Mouse (Mus musculus): ENCODE measurements around the gene Ajuba.
A peak's percentile ranks its signal among the peaks of the same experiment; 100 is the strongest.
"Not testable (repeated sequence)": the region's sequence is repeated elsewhere in the genome, so short reads cannot be mapped to it uniquely, and the experiment has no call there.

Ajuba gene

DNA sequence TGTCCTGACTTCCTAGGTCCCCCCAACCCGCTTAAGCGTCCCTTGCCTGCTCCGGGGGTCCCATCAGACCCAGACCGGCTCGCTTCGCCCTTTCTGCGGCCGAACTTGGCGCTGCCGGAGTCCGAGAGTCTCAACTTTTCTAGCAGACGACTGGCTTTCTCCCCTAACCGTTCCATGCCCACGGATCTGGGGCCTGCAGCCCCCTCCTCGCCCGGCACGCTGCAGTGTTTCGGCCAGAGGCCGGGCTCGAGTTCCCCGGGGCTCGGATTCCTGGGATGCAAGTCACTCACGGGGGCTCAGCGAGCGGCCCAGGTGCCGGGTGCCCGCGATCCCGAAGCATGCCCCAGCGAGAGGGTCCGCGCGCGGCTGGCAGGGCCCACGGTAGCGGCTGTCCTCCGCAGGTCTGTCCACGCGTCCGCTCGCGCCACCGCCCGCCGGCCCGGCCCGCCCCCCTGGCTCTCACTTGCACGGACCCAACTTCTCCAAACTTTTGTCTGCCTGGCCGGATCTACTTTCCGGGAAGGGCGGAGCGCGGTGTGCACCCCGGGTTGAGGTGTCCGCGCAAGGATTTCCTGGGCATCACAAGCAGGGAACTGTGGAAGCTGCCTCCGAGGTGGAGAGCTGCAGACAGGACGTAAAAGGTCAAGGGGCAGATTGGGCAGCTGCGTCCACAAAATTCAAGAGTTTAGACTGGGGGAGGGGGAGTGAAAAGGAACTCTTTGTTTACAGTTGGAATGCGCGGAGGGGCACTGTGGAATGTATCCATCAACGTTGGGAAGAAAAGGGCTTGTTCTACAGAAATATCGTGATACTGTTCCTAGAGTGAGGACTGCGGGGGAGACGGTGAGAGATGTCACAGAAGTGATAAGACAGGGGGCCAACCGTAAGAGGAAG lies at the start of gene Ajuba:
Gene Ajuba, minus strand, starts transcription at position 470 of the 894 bp plus-strand sequence.
- peak; percentile 43 to 44 for DNase-seq

DNA sequence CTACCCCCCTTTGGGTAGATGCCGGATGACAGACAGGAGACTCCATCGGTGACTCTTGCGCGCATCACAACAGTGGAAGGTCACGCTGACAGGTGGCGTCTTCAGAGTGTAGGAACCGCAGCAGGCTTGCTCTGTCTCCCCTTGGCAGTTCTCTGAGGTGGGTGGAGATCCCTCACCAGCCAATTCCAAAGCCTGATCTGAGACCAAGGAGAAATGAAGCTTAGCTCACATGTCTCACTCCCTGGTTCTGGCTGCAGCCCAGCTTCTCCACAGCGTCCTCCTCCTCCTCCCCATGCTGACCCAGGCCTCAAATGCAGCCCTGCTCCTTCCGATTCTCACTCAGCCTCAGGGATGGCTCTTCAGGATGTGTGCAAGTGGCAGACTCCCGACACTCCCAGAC lies 47.6 kb upstream of the Ajuba start:
- no peak for DNase-seq

DNA sequence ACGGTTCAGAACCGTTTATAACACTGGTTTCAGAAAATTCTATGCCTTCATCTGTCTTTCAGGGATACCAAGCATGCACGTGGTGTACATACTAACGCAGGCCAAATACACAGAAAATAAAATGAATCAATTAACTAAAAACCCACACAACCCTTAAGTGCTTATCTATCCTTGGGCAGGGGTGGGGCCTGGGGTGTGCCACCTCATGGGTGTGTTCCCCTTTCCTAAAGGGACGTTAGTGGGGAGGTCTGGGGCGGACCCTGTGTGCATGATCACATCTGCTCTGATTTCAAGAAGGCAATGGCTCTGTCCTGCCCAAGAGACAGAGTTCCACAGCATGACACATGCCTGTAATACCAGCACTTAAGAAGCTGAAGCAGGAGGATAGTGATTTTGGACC lies 46.0 kb upstream of the Ajuba start:
- DNase-seq: no peak

DNA sequence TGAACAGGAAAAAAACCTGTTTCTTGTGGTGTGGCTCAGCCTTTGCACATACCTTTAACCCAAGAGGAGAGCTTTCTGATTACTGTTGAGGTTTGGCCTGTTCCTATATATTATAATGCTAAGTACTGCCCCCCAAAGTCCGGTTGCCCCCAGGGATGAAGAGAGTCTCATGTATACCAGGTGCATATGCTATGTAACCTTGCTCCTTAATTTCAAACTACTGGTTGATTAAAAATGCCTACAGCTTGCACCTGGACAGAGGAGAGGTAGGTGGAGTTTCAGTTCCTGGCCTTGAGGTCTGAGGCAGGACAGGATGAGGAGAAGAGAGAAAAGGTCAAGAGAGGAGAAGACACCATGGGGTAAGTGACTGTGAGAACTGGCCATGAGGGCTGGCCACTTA lies 43.8 kb upstream of the Ajuba start, which contains the start of gene Psmb11:
Gene Psmb11, plus strand, starts transcription at position 301 of the 400 bp plus-strand sequence.
- DNase-seq: no peak

DNA sequence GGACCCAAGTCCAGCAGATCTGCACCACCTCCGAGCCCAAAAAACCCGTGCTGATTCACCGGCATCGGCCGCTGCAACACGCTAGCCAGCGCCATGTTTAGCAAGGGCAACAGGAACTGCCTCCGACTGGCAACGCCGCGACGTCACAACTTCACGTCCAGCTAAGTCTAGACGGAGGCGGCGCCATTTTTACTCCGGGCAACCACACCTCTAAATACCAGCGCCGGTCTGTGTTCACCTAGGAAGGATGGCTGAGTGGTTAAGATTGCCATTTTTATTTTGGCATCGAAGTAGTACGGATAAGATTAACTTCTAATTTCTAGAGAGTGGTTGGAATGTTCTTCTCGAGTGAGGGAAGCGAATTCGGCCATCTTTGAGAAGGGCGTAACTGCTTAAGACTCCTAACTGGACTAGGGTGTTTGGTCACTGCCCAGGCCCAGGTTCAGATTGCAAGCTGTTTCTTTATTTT lies 40.6 kb upstream of the Ajuba start, which contains the start of gene Psmb5:
Gene Psmb5, minus strand, starts transcription at position 126 of the 469 bp plus-strand sequence.
- peak; percentile 72 to 80 for DNase-seq

DNA sequence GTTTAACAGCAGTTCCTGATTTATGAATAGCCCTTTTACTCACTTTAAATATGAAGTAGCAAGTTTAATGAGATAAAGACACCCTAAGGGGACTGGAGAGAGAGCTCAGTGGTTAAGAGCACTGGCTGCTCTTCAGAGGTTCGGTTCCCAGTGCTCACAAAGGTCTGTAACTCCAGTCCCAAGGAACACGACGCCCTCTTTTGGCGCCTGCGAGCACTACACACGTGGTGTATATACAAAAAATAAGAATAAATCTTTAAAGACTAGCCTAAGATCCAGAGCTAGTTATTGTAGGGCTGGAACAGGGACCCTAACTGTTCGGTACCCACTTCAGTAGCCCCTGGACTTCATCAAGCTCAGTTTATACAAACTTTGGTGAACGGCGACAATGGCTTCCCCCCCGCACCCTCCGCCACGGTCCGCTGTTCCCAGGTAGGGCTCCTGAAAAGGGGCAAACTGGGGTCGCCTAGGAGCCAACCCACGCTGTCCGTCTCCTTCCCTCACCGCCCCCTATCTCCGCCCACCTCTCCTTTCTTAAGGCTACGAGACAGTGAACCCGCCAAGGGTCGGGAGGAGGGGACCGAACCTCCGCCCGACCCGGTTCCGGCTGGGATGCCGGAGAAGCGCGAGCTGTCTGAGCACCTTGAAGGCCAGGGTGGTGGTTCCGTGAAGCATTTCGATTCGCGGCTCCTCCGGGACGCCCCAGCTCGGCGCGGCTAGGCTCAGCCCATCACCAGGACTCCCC lies 40.0 kb upstream of the Ajuba start:
- no peak for DNase-seq

DNA sequence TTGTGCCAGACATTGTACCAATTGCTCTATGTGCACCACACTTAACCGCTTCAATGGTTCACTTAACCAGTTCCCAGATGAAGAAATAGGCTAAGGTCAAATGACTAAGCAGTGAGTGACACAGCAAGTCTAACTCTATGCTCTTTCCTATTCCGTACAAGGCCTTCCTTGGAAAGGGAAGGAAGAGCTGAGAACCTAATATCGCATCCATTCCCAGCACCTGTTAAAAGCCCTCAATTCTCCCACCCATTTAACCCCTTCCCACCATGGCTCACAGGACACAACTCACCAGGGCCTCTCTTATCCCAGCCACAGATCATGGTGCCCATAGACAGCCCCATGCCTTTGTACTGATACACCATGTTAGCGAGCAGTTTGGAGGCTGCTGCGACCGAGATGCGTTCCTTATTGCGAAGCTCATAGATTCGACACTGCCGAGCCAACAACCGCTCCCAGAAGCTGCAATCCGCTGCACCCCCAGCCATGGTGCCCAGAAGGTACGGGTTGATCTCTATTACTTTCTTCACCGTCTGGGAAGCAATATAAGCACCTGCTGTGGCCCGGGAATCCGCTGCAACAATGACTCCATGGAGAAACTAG lies 39.0 kb upstream of the Ajuba start:
- no peak for DNase-seq

DNA sequence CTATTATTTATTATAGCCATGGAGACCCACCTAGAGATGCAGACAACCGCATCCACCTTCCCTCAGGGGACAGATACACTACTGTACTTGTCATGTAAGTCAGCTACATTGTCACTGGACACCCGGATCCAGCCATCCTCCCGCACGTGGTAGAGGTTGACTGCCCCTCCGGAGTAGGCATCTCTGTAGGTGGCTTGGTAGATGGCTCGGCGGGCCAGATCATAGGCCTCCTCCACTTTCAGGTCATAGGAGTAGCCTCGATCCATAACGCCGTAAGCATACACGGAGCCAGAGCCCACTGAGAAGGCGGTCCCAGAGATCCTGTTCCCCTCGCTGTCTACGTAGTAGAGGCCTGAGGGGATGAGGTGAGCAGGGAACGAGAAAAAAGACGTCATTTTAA lies 36.8 kb upstream of the Ajuba start:
- DNase-seq: not testable (repeated sequence)

DNA sequence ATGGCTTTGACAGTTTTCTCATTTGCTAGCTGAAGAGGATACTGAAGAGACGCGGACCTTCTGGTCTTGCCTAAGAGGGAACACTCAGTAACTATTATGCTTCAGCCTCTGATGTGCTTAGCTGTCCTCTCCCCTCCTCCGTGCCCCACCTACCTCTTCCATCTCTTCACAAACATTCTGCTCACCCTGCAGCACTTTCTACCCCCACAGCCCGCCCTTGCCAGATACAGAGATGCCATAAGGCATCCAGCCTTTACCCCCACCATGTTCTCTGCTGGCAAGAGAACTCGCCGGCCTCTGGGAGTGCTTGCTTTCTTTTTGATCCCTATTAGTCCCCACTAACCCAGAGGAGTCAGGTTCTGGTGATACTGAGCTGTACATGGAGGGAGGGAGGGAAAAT lies 33.3 kb upstream of the Ajuba start:
- no peak for DNase-seq

DNA sequence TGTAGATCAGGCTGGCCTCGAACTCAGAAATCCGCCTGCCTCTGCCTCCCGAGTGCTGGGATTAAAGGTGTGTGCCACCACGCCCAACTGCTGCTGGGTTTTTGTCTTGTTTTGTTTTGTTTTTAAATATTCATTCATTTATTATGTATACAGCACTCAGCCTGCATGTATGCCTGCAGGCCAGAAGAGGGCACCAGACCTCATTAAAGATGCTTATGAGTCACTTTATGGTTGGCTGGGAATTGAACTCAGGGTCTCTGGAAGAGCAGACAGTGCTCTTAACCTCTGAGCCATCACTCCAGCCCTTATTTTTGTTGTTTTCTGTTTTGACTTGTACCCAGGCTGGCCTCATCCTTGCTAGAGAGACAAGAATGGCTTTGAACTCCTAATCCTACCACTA lies 32.6 kb upstream of the Ajuba start:
- no peak for DNase-seq

DNA sequence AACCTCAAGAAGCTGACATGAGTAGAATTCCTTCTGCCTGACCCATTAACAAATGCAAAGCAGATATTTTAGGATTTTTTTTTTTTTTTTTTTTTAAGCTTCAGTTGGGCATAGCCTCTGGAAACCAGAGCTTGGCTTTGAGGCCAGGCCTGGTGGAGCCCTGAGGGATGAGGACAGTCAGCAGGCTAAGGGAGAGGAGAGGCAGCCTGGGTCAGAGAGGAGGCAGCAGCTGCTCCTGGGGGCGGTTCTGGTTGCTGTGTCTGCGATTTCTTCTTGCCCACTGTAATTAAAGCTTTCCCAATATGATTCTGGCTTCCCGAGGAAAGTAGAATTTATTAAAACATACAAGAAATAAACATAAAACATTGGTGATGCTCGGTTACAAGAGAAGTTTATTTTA lies 31.9 kb upstream of the Ajuba start:
- no peak for DNase-seq

DNA sequence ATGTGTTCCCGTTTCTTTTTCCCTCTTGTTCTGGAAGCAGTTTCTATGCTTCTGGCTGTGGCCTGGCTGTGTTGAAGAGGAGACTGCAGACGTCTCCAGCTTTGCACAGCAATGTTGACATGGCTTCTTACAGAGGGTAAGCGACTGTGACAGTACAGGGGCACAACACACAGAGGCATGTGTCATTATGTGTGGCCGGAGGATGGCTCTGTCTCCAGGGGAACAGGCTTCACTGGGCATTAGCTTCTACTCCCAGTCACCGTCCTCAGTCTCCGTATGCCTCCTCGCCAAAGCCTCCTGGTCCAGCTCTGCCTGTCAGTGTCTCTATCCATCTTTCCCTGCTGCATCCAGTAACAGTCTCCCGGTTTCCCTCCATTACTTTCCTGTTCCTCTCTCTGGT lies 29.9 kb upstream of the Ajuba start:
- DNase-seq: no peak

DNA sequence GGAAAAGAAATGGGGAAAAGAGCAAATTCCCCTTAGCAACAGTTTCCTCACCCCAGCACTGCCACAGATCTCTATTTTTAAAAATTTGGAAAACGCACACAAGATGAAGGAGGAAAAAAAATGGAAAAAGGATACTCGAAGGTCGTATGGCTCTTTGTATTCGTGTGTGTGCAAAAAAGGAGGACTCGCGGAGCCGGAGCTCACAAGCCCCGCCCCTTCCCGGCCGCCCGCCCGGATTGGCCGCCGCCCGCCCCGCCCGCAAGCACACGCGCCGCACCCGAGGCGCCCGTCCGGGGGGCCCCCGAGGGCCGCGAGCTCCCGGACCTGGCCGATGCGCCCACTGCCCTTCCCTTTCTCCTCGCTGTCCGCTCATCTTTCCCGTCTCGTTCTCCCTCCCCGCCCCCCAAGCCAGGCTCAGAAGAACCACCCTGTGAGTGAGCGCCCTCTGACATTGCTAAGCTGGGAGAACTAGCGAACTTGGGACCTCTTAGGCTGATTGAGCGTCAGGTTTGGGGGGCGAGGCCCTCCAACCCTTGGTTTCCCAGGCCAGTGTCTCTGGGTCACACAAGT lies 28.5 kb upstream of the Ajuba start, which contains the start of gene 4931414P19Rik:
Gene 4931414P19Rik, minus strand, starts transcription at position 242 of the 570 bp plus-strand sequence.
- peak; percentile 59 to 61 for DNase-seq

DNA sequence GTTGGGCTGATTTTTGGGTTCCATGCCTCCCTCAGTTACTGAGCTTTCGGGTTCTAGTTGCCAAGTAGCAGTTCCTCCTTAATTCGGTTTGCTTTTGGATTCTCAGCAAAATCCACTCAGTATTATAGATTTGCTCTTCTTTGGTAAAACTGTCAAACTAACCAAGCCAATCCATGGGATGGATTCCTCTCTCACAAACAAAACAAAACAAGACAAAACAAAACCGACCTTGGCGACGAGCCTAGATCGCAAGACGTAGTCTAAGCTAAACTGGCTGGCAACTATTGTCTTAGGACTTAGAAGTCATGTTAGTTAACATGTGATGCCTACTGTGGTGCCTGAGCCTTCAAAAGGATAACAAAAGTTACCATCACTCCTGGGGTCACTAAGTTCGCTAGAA lies 26.3 kb upstream of the Ajuba start:
- DNase-seq: no peak

DNA sequence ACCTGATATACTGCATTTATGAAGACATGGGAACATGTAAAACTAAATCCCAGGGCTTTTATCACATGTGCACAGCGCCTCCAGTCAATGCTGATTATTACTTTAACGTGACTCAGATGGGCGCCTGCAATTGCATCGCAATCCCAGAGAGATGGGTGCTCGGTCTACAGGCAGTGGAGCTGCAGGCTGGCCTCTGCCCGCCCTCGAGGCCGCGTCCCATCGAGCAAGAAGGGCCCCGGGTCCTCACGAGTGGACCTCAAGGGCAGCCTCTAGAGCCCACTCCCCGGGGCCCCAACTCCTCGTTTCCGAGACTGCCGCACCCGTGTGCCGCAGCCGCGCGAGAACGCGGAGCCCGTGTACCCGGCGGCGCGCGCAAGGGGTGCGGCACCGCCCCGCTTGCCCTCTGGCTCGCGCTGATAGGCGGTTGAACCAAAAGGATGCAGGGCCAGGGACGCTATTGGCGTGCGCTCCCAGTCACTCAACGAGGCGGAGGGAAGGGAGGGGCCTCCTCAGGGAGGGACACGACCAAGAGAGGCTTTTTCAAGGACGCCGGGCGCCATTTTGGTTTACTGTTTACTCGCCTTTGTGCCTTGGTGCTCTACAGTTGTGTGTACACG lies 25.8 kb upstream of the Ajuba start:
- peak; percentile 93 to 95 for DNase-seq

DNA sequence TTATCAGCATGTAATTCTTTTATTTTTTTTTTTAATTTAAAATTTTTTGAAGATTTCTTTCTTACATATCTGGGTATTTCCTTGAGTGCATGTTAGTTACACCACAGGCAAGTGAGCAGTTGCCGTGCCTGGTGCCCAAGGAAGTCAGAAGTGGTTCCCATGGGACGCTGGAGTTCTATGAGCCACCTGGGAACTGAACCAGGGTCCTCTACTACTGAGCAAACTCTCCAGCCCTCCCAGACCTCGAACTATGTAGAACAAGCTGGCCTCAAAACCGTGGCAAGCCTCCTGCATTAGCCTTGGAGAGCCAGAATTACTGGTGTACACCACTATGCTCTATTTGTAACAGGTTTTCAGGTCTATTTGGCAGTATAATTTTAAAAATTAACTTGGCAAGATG lies 25.3 kb upstream of the Ajuba start:
- no peak for DNase-seq

DNA sequence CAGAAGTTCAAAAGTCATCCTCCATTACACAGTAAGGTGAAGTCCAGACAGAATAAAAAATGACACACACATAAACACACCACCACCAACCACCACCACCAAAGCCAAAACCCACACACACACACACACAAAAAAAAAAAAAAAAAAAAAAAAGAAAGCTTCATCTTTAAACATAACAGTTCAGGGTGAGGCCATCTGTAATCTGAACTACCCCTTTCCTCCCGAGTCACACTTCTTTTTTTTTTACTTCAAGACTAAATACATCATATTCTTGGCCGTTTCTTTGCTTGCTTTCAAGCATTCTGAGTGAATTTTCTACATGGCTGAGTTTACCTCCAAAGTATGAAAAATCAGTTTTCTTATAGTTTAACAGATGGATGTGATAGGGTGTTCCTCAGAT lies 24.2 kb upstream of the Ajuba start:
- DNase-seq: no peak

DNA sequence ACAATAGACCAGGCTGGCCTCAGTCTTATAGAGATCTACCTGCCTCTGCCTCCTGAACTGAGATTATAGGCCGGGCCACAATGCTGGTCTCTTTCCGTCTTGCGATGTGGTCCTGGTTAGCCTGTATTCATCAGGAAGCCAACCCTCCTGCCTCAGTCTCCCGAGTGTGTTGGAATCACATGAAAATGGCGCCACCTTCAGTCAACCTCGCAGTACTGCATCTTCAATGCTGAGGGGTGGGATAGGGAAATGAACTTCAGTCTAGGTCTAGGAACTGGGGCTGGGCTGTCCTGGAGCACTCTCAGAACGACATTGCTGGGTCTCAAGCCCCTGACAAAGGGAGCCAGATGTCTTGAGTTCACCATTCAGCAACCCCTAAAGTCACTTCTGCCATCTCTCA lies 19.7 kb upstream of the Ajuba start:
- DNase-seq: no peak

DNA sequence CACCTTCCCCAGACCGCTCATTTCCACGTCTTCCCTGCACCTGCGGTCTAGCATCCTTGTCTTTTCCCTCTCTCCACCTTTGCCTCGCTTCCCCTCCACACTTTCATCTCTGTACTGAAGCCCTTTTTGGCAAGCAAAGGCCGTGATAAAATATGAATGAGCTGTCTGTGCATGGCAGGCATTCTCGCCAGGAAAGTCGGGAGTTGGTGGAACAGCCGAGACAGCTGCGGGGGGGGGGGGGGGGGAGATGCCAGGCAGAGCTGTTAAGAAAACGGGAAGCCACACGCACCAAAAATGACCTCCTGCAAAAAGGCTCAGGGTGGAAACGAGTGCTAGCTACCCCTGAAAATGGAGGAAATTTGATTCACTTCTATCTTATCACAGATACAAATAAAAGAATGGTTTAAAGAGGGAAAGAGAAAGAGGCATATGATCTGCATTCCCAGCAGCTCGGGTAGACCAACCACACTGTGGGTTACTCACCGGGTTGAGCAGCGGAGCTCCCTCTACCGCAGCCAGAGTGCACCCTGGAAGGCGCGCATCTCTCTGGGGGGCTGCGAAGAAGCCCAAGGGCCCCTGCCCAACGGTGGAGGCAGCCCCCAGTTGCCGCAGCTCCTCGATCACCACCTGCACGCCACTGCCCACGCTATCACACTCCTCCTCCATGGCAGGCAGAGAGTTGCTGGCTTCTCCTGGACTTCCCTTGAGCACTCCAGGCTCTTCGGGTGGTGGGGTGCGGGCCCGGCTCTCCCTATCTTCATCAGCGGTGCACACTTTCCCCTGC lies 17.5 kb upstream of the Ajuba start:
- DNase-seq: no peak

DNA sequence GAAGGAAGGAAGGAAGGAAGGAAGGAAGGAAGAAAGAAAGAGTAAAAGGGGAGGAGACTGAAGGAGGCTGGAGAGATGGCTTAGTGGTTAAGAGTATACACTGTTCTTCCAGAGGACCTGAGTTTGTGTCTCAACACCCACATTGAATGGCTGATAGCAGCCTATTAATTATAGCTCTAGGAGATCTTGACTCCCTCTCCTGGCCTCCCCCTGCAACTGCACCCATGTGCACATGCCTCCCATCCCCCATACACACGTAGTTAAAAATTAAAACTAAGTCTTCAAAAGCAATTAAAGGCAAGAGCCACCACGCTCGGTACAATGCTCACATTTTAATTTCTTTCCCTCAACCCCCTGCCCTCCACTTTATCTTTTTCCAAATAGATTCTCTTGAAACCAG lies 16.7 kb upstream of the Ajuba start:
- DNase-seq: no peak

DNA sequence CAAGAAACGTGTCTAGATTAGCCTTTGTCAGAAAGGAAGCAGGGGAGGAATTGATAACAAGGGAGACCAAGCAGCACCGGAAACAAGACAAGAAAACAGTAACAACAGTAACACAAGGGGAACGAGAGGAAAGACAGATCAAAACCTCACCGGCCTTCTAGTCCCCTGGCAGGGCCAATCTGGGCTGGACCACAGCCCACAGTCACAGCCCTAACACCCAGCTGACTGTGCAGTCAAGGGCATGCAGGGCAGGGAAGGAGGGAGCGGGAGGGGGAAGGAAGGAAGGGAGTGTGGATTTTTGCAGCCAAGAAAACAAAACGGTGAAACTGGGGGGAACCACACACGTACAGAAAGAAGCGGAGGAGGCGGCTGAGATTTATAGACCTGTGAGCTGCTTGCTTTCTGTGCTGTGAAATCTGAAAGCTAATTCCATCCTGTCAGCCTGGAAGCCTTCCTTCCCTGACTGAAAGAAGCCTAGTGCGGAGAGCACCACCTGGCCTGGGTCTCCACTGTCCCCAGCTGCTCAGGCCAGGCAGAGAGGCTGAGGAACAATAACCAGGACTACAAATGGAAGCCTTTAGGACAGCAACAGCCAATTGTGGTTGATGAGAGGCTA lies 15.1 kb upstream of the Ajuba start:
- DNase-seq: no peak
